Mouse (Mus musculus): ENCODE measurements around the gene Fam163a. TPM values are rescaled to one million over a fixed set of nuclear protein-coding genes. Genes with fewer than 3 reads are reported as not detected.

Fam163a gene
- polyA plus RNA-seq, 1 experiment: 0.07 TPM

- 89% methylated on average over 2 of the region's 2 CpGs for WGBS
- TF ChIP-seq POLR2A (IDR thresholded peaks at IDR 0.05; ENCODE audit: borderline replicate concordance, extremely low read depth, low read depth, low read length) (no peak), CTCF (IDR thresholded peaks at IDR 0.05; ENCODE audit: insufficient read depth, low read length) (no peak)
- no peak for DNase-seq
Observed at GRCm38 (mm10) chr1:156103763-156104162, 101.1 kb downstream of the Fam163a start.

GRCm38 (mm10) chr1:156091811-156092210 is 113.0 kb downstream of the Fam163a start:
- Histone ChIP-seq H3K4me1 (ENCODE audit: control insufficient read depth, insufficient read depth, low read length) (no peaks in the 10 kb centered on the region), H3K4me3 (replicated peaks; ENCODE audit: extremely low read depth, low read depth, low read length) (no peak overlapping the region)
- TF ChIP-seq CTCF (IDR thresholded peaks at IDR 0.05; ENCODE audit: insufficient read depth, low read length): no peak
- no peak for TF ChIP-seq POLR2A (IDR thresholded peaks at IDR 0.05; ENCODE audit: borderline replicate concordance, extremely low read depth, low read depth, low read length)
- DNase-seq: no peak
- WGBS: 62% methylated on average over 4 of the region's 4 CpGs

More at GRCm38 (mm10) chr1:156103763-156104162, 101.1 kb downstream of the Fam163a start:
- Histone ChIP-seq H3K4me1 (ENCODE audit: control insufficient read depth, insufficient read depth, low read length) (no peaks in the 10 kb centered on the region), H3K4me3 (replicated peaks; ENCODE audit: extremely low read depth, low read depth, low read length) (no peak overlapping the region)

- no peak for DNase-seq
- no peaks in the 10 kb centered on the region for H3K4me1 ChIP-seq (ENCODE audit: control insufficient read depth, insufficient read depth, low read length)
- no peak overlapping the region for H3K4me3 ChIP-seq (replicated peaks; ENCODE audit: extremely low read depth, low read depth, low read length)
- WGBS: 77% methylated on average over 4 of the region's 4 CpGs
- TF ChIP-seq CTCF (IDR thresholded peaks at IDR 0.05; ENCODE audit: insufficient read depth, low read length): no peak
- TF ChIP-seq POLR2A (IDR thresholded peaks at IDR 0.05; ENCODE audit: borderline replicate concordance, extremely low read depth, low read depth, low read length): no peak
Observed at GRCm38 (mm10) chr1:156090042-156090441, 114.8 kb downstream of the Fam163a start.

GRCm38 (mm10) chr1:156089561-156089960 is 115.3 kb downstream of the Fam163a start:
- 79% methylated on average over 8 of the region's 8 CpGs for WGBS
- DNase-seq: no peak
- TF ChIP-seq POLR2A (IDR thresholded peaks at IDR 0.05; ENCODE audit: borderline replicate concordance, extremely low read depth, low read depth, low read length) (no peak), CTCF (IDR thresholded peaks at IDR 0.05; ENCODE audit: insufficient read depth, low read length) (no peak)
- H3K4me3 ChIP-seq (replicated peaks; ENCODE audit: extremely low read depth, low read depth, low read length): no peak overlapping the region
- H3K4me1 ChIP-seq (ENCODE audit: control insufficient read depth, insufficient read depth, low read length): no peaks in the 10 kb centered on the region

- WGBS: 57% methylated on average over 5 of the region's 5 CpGs
- TF ChIP-seq POLR2A (IDR thresholded peaks at IDR 0.05; ENCODE audit: borderline replicate concordance, extremely low read depth, low read depth, low read length): no peak
- TF ChIP-seq CTCF (IDR thresholded peaks at IDR 0.05; ENCODE audit: insufficient read depth, low read length): no peak
- Histone ChIP-seq H3K4me1 (ENCODE audit: control insufficient read depth, insufficient read depth, low read length) (no peaks in the 10 kb centered on the region), H3K4me3 (replicated peaks; ENCODE audit: extremely low read depth, low read depth, low read length) (no peak overlapping the region)
- no peak for DNase-seq
Observed at GRCm38 (mm10) chr1:156087586-156087985, 117.2 kb downstream of the Fam163a start.

GRCm38 (mm10) chr1:156085770-156086169 is 119.1 kb downstream of the Fam163a start:
- Histone ChIP-seq H3K4me1 (ENCODE audit: control insufficient read depth, insufficient read depth, low read length) (no peaks in the 10 kb centered on the region), H3K4me3 (replicated peaks; ENCODE audit: extremely low read depth, low read depth, low read length) (no peak overlapping the region)
- DNase-seq: no peak
- TF ChIP-seq CTCF (IDR thresholded peaks at IDR 0.05; ENCODE audit: insufficient read depth, low read length) (0 out of 2 replicates have a peak, but pooled peaks have one; percentile 6), POLR2A (IDR thresholded peaks at IDR 0.05; ENCODE audit: borderline replicate concordance, extremely low read depth, low read depth, low read length) (no peak)
- WGBS: 53% methylated on average over 5 of the region's 5 CpGs

- no peak for DNase-seq
- TF ChIP-seq CTCF (IDR thresholded peaks at IDR 0.05; ENCODE audit: insufficient read depth, low read length) (no peak), POLR2A (IDR thresholded peaks at IDR 0.05; ENCODE audit: borderline replicate concordance, extremely low read depth, low read depth, low read length) (no peak)
- 63% methylated on average over 3 of the region's 3 CpGs for WGBS
- H3K4me3 ChIP-seq (replicated peaks; ENCODE audit: extremely low read depth, low read depth, low read length): no peak overlapping the region
- no peaks in the 10 kb centered on the region for H3K4me1 ChIP-seq (ENCODE audit: control insufficient read depth, insufficient read depth, low read length)
Observed at GRCm38 (mm10) chr1:156084603-156085002, 120.2 kb downstream of the Fam163a start.

- TF ChIP-seq POLR2A (IDR thresholded peaks at IDR 0.05; ENCODE audit: borderline replicate concordance, extremely low read depth, low read depth, low read length) (no peak), CTCF (IDR thresholded peaks at IDR 0.05; ENCODE audit: insufficient read depth, low read length) (no peak)
- WGBS: 48% methylated on average over 3 of the region's 3 CpGs
- Histone ChIP-seq H3K4me3 (replicated peaks; ENCODE audit: extremely low read depth, low read depth, low read length) (no peak overlapping the region), H3K4me1 (ENCODE audit: control insufficient read depth, insufficient read depth, low read length) (no peaks in the 10 kb centered on the region)
- DNase-seq: no peak
Observed at GRCm38 (mm10) chr1:156077655-156078054, 127.2 kb downstream of the Fam163a start.

- no peak for TF ChIP-seq POLR2A (IDR thresholded peaks at IDR 0.05; ENCODE audit: borderline replicate concordance, extremely low read depth, low read depth, low read length)
- no peak for TF ChIP-seq CTCF (IDR thresholded peaks at IDR 0.05; ENCODE audit: insufficient read depth, low read length)
- Histone ChIP-seq H3K4me3 (replicated peaks; ENCODE audit: extremely low read depth, low read depth, low read length) (no peak overlapping the region), H3K4me1 (ENCODE audit: control insufficient read depth, insufficient read depth, low read length) (no peaks in the 10 kb centered on the region)
- DNase-seq: no peak
- 56% methylated on average over 4 of the region's 4 CpGs for WGBS
Observed at GRCm38 (mm10) chr1:156076474-156076873, 128.4 kb downstream of the Fam163a start.

- no peaks in the 10 kb centered on the region for H3K4me1 ChIP-seq (ENCODE audit: control insufficient read depth, insufficient read depth, low read length)
- DNase-seq: no peak
- no peak overlapping the region for H3K4me3 ChIP-seq (replicated peaks; ENCODE audit: extremely low read depth, low read depth, low read length)
- 30% methylated on average over 8 of the region's 8 CpGs for WGBS
- TF ChIP-seq CTCF (IDR thresholded peaks at IDR 0.05; ENCODE audit: insufficient read depth, low read length) (no peak), POLR2A (IDR thresholded peaks at IDR 0.05; ENCODE audit: borderline replicate concordance, extremely low read depth, low read depth, low read length) (no peak)
Observed at GRCm38 (mm10) chr1:156074575-156074974, 130.3 kb downstream of the Fam163a start.
